Mouse (Mus musculus): ENCODE results near the gene Psmd9.

GRCm38 (mm10) chr5:123182651-123183050 lies 13.4 kb downstream of the Psmd9 start, which contains the start of gene Hpd:
- TF ChIP-seq CTCF (IDR thresholded peaks at IDR 0.05; ENCODE audit: low read depth, low read length) (no peak), GATA1 (IDR thresholded peaks at IDR 0.05; ENCODE audit: borderline replicate concordance, low read length) (no peak), TAL1 (conservative IDR thresholded peaks at IDR 0.05; ENCODE audit: low read depth, low read length) (no peak), GATA2 (IDR thresholded peaks at IDR 0.05; ENCODE audit: borderline replicate concordance, low read depth, low read length) (no peak), POLR2AphosphoS5 (IDR thresholded peaks at IDR 0.05; ENCODE audit: insufficient replicate concordance, low read depth, low read length) (no peak)
